Mouse (Mus musculus): ENCODE measurements at regions not wholly inside any gene's neighbourhood (a gene's known extent, or its start where the extent isn't known, plus 50 kb on each side); places are given as distances from the start of the nearest gene placed in this dataset.

- Histone ChIP-seq H3K9ac (replicated peaks) (no peak overlapping the region), H3K4me1 (0 out of 2 replicates have a peak, but pooled peaks cover 2% of the 10 kb centered on the region), H3K27me3 (no peaks in the 10 kb centered on the region), H3K9me3 (no peaks in the 10 kb centered on the region), H3K4me2 (replicated peaks) (no peak overlapping the region), H3K4me3 (no peak overlapping the region), H3K27ac (replicated peaks) (no peak overlapping the region), H3K36me3 (no peaks in the 10 kb centered on the region)
- ATAC-seq (replicated peaks) = no peak
- 99% methylated on average over 4 of the region's 4 CpGs for WGBS
These were observed 180.9 kb downstream of the Fam49a start for GRCm38 (mm10) chr12:12442872-12443271.

GRCm38 (mm10) chr12:12436379-12436778 lies 174.4 kb downstream of the Fam49a start:
- no peak overlapping the region for H3K4me3 ChIP-seq
- H3K4me1 ChIP-seq = no peaks in the 10 kb centered on the region
- 94% methylated on average over 1 of the region's 1 CpGs for WGBS
- H3K9ac ChIP-seq (replicated peaks) = no peak overlapping the region
- no peaks in the 10 kb centered on the region for H3K9me3 ChIP-seq
- H3K27ac ChIP-seq (replicated peaks) = no peak overlapping the region
- no peak for ATAC-seq (replicated peaks)
- no peaks in the 10 kb centered on the region for H3K36me3 ChIP-seq
- no peak overlapping the region for H3K4me2 ChIP-seq (replicated peaks)
- no peaks in the 10 kb centered on the region for H3K27me3 ChIP-seq

DNA sequence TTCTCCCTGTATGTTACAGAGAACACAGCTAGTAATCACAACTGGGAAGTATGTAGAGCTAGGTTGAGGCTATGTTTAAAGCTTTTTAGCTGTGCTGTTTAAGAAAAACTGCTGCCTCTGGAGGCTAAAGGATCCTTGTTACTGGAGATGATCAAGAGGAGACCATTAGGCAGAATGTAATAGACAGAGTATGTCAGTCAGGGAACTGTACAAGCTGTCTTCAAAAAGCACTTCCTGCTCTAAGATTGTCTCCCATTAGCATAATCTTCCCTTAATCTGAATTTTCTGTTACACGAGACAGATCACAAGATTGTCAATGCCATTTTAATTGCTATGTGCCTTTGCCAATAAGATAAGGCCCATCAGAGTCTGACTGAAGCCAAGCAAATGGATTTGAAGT lies 170.7 kb downstream of the Fam49a start:
- H3K9ac ChIP-seq (replicated peaks) = no peak overlapping the region
- no peak for ATAC-seq (replicated peaks)
- H3K27me3 ChIP-seq = no peaks in the 10 kb centered on the region
- H3K4me2 ChIP-seq (replicated peaks) = no peak overlapping the region
- H3K36me3 ChIP-seq = no peaks in the 10 kb centered on the region
- no peaks in the 10 kb centered on the region for H3K9me3 ChIP-seq
- H3K4me3 ChIP-seq = no peak overlapping the region
- peak overlapping the region; percentile 62; the same call in 1 of the 2 replicates for H3K27ac ChIP-seq (replicated peaks)
- WGBS = 35% methylated on average over 1 of the region's 1 CpGs
- no peaks in the 10 kb centered on the region for H3K4me1 ChIP-seq
